Mouse (Mus musculus): Measurements from ENCODE around the gene Ctsw. TPM values are rescaled to one million over a fixed set of nuclear protein-coding genes. Genes with fewer than 3 reads are reported as not detected.

The Ctsw gene
- total RNA-seq, 2 experiments from 2014 or later: 0.47 to 0.79 TPM

- ATAC-seq (replicated peaks; ENCODE audit: poor library complexity): no peak
These were observed 49.4 kb downstream of the Ctsw start for GRCm38 (mm10) chr19:5418750-5419466.

Other genes with a start within 250 kb of the Ctsw start
- 14.8 and 16.2 TPM in 2 replicates for gene Pacs1, start 195.4 kb downstream of the Ctsw start, total RNA-seq (2015)
- 5.1 and 7.1 TPM in 2 replicates for gene Pacs1, start 195.4 kb downstream of the Ctsw start, total RNA-seq (2017)
- gene Sf3b2, start 173.1 kb downstream of the Ctsw start, total RNA-seq (2015): 119 and 147 TPM in 2 replicates
- gene Sf3b2, start 173.1 kb downstream of the Ctsw start, total RNA-seq (2017): 239 and 261 TPM in 2 replicates
- not detected in 2 replicates for gene Gal3st3, start 170.2 kb downstream of the Ctsw start, total RNA-seq (2015)
- gene Gal3st3, start 170.2 kb downstream of the Ctsw start, total RNA-seq (2017): not detected in 2 replicates
- not detected in 2 replicates for gene Catsper1, start 132.8 kb downstream of the Ctsw start, total RNA-seq (2015)
- gene Catsper1, start 132.8 kb downstream of the Ctsw start, total RNA-seq (2017): not detected in 2 replicates
- not detected in 2 replicates for gene Cst6, start 118.9 kb downstream of the Ctsw start, total RNA-seq (2015)
- not detected in 2 replicates for gene Cst6, start 118.9 kb downstream of the Ctsw start, total RNA-seq (2017)
- 48.9 and 54.7 TPM in 2 replicates for gene Eif1ad, start 101.8 kb downstream of the Ctsw start, total RNA-seq (2015)
- 67.8 and 86.2 TPM in 2 replicates for gene Eif1ad, start 101.8 kb downstream of the Ctsw start, total RNA-seq (2017)
- 499 and 504 TPM in 2 replicates for gene Banf1, start 101.3 kb downstream of the Ctsw start, total RNA-seq (2015)
- 66.7 and 68.5 TPM in 2 replicates for gene Banf1, start 101.3 kb downstream of the Ctsw start, total RNA-seq (2017)
- 65.3 and 65.9 TPM in 2 replicates for gene Sart1, start 79.8 kb downstream of the Ctsw start, total RNA-seq (2015)
- 83.8 and 105 TPM in 2 replicates for gene Sart1, start 79.8 kb downstream of the Ctsw start, total RNA-seq (2017)
- gene Tsga10ip, start 66.0 kb downstream of the Ctsw start, total RNA-seq (2015): not detected in 2 replicates
- gene Tsga10ip, start 66.0 kb downstream of the Ctsw start, total RNA-seq (2017): 0.34 TPM in 1 of 2 replicates, not detected in the other
- 120 and 142 TPM in 2 replicates for gene Drap1, start 43.5 kb downstream of the Ctsw start, total RNA-seq (2015)
- gene Drap1, start 43.5 kb downstream of the Ctsw start, total RNA-seq (2017): 105 and 109 TPM in 2 replicates
- 18.4 and 18.6 TPM in 2 replicates for gene AI837181, start 43.4 kb downstream of the Ctsw start, total RNA-seq (2015)
- 8.6 and 11.9 TPM in 2 replicates for gene AI837181, start 43.4 kb downstream of the Ctsw start, total RNA-seq (2017)
- gene Fosl1, start 21.0 kb downstream of the Ctsw start, total RNA-seq (2015): 0.47 and 0.98 TPM in 2 replicates
- gene Fosl1, start 21.0 kb downstream of the Ctsw start, total RNA-seq (2017): 1.2 TPM in 1 of 2 replicates, not detected in the other
- 0.99 and 1.2 TPM in 2 replicates for gene Ccdc85b, start 10.6 kb downstream of the Ctsw start, total RNA-seq (2015)
- gene Ccdc85b, start 10.6 kb downstream of the Ctsw start, total RNA-seq (2017): 2.5 and 3.0 TPM in 2 replicates
- 50.2 and 73.5 TPM in 2 replicates for gene Fibp, start 7.9 kb downstream of the Ctsw start, total RNA-seq (2015)
- gene Fibp, start 7.9 kb downstream of the Ctsw start, total RNA-seq (2017): 107 and 197 TPM in 2 replicates
- gene Efemp2, start 5.4 kb upstream of the Ctsw start, total RNA-seq (2015): 0.54 TPM in 1 of 2 replicates, not detected in the other
- gene Efemp2, start 5.4 kb upstream of the Ctsw start, total RNA-seq (2017): not detected in 2 replicates
- gene Mus81, start 19.9 kb upstream of the Ctsw start, total RNA-seq (2015): 20.4 and 28.8 TPM in 2 replicates
- 10.3 and 11.6 TPM in 2 replicates for gene Mus81, start 19.9 kb upstream of the Ctsw start, total RNA-seq (2017)
- 1,737 and 1,793 TPM in 2 replicates for gene Cfl1, start 21.9 kb upstream of the Ctsw start, total RNA-seq (2015)
- 1,233 and 1,355 TPM in 2 replicates for gene Cfl1, start 21.9 kb upstream of the Ctsw start, total RNA-seq (2017)
- 0.66 and 1.7 TPM in 2 replicates for gene 1700020D05Rik, start 35.3 kb upstream of the Ctsw start, total RNA-seq (2015)
- gene 1700020D05Rik, start 35.3 kb upstream of the Ctsw start, total RNA-seq (2017): 1.5 TPM in 1 of 2 replicates, not detected in the other
- 0.73 and 2.8 TPM in 2 replicates for gene Snx32, start 42.0 kb upstream of the Ctsw start, total RNA-seq (2015)
- gene Snx32, start 42.0 kb upstream of the Ctsw start, total RNA-seq (2017): 1.7 and 1.9 TPM in 2 replicates
- gene Ovol1, start 92.1 kb upstream of the Ctsw start, total RNA-seq (2015): not detected in 2 replicates
- not detected in 2 replicates for gene Ovol1, start 92.1 kb upstream of the Ctsw start, total RNA-seq (2017)
- gene Ap5b1, start 99.5 kb upstream of the Ctsw start, total RNA-seq (2015): 8.9 and 10.5 TPM in 2 replicates
- gene Ap5b1, start 99.5 kb upstream of the Ctsw start, total RNA-seq (2017): 7.4 and 9.6 TPM in 2 replicates
- gene Rnaseh2c, start 133.4 kb upstream of the Ctsw start, total RNA-seq (2015): 80.3 and 150 TPM in 2 replicates
- 83.2 and 112 TPM in 2 replicates for gene Rnaseh2c, start 133.4 kb upstream of the Ctsw start, total RNA-seq (2017)
- 35.1 and 40.2 TPM in 2 replicates for gene Kat5, start 141.7 kb upstream of the Ctsw start, total RNA-seq (2015)
- 51.8 and 60.1 TPM in 2 replicates for gene Kat5, start 141.7 kb upstream of the Ctsw start, total RNA-seq (2017)
- 37.2 and 40.0 TPM in 2 replicates for gene Rela, start 169.0 kb upstream of the Ctsw start, total RNA-seq (2015)
- gene Rela, start 169.0 kb upstream of the Ctsw start, total RNA-seq (2017): 36.4 and 43.2 TPM in 2 replicates
- gene Sipa1, start 195.2 kb upstream of the Ctsw start, total RNA-seq (2015): 16.4 and 24.2 TPM in 2 replicates
- 19.2 and 24.0 TPM in 2 replicates for gene Sipa1, start 195.2 kb upstream of the Ctsw start, total RNA-seq (2017)
- 13.0 and 16.1 TPM in 2 replicates for gene Map3k11, start 220.2 kb upstream of the Ctsw start, total RNA-seq (2015)
- 19.2 and 22.9 TPM in 2 replicates for gene Map3k11, start 220.2 kb upstream of the Ctsw start, total RNA-seq (2017)
- gene Pcnx3, start 220.4 kb upstream of the Ctsw start, total RNA-seq (2015): 21.6 and 24.5 TPM in 2 replicates
- 15.6 and 15.7 TPM in 2 replicates for gene Pcnx3, start 220.4 kb upstream of the Ctsw start, total RNA-seq (2017)
- gene Kcnk7, start 235.9 kb upstream of the Ctsw start, total RNA-seq (2015): not detected in 2 replicates
- gene Kcnk7, start 235.9 kb upstream of the Ctsw start, total RNA-seq (2017): 0.14 TPM in 1 of 2 replicates, not detected in the other